Mouse (Mus musculus) kidney, adult 2 months (tissue): ENCODE results near the gene Rin3. TPM values are rescaled to one million over a fixed set of nuclear protein-coding genes. Genes with fewer than 3 reads are reported as not detected.
"Not testable (repeated sequence)": the region's sequence is repeated elsewhere in the genome, so short reads cannot be mapped to it uniquely, and the experiment has no call there.

Experiments used
- DNase-seq: peaks from one replicate; pipeline ENCODE4 v3.0.0; 2021
- H3K27ac ChIP-seq: fragments of 200-500 bp; 2 replicates; pipeline ENCODE4 v1.5.1; 2012; ENCODE audit warnings: low read depth, low read length, control low read depth, inconsistent platforms; ENCODE audit not compliant: insufficient read depth
- H3K27me3 ChIP-seq: fragments of 200-500 bp; replicated peaks from 2 replicates; pipeline ENCODE4 v1.6.1; 2012; ENCODE audit warnings: mild to moderate bottlenecking, moderate library complexity, low read length, inconsistent platforms; ENCODE audit not compliant: control insufficient read depth, insufficient read depth
- H3K36me3 ChIP-seq: fragments of 200-500 bp; 2 replicates; pipeline ENCODE4 v1.6.1; 2012; ENCODE audit warnings: mild to moderate bottlenecking, moderate library complexity, low read length, inconsistent platforms; ENCODE audit not compliant: control insufficient read depth, insufficient read depth
- H3K4me1 ChIP-seq: fragments of 200-500 bp; 2 replicates; pipeline ENCODE4 v1.6.1; 2011; ENCODE audit warnings: low read length; ENCODE audit not compliant: control insufficient read depth, insufficient read depth
- H3K4me3 ChIP-seq: fragments of 200-500 bp; 2 replicates; pipeline ENCODE4 v1.5.1; 2011; ENCODE audit warnings: mild to moderate bottlenecking, low read depth, low read length, control low read depth; ENCODE audit not compliant: insufficient read depth
- CTCF ChIP-seq: fragments of 200-500 bp; conservative IDR thresholded peaks from 2 replicates; pipeline ENCODE4 v1.5.1; 2011; ENCODE audit warnings: low read depth, mild to moderate bottlenecking, control low read depth, low read length, moderate library complexity, mixed read lengths; ENCODE audit not compliant: insufficient read depth, insufficient read length
- POLR2A ChIP-seq: fragments of 200-500 bp; IDR thresholded peaks from one replicate; pipeline ENCODE4 v1.6.1; 2011; ENCODE audit warnings: low read depth, low read length, control low read depth
- WGBS: fragments of 180-500 bp; shearing (Covaris S2); methylation state at CpG from one replicate; pipeline ENCODE4 v1.1.7; 2018; 5-methylcytosine and 5-hydroxymethylcytosine counted together
- polyA plus RNA-seq: library from polyadenylated mRNA; depleted of rRNA; stranded (reverse); fragments of >200 nt; gene quantifications from 2 replicates; pipeline ENCODE4 v1.2.3, GENCODE M21; 2012

Rin3 gene
- polyA plus RNA-seq, 1 experiment: 15.4 TPM

DNA sequence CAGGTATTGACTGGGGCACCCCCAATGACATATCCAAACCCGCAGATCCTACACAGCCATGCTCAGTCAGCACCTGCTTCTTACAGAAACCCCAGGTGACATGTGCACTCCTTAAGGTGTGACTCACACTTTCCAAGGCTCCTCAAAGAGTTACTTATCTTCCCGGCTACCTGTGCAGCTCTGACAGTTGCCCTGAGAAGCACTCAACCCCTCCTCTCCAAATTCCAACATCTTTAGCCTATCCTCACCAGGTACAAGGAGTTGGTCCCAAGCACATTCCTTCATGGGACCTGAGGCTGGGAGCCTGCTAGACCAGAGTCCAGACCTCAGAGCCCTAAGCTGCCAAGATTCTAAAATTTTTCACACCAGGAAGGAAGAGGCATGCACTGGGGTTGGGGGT, 20.0 kb upstream of the Rin3 start:
- Histone ChIP-seq H3K36me3 (no peaks in the 10 kb centered on the region), H3K27ac (no peak overlapping the region), H3K27me3 (no peaks in the 10 kb centered on the region), H3K4me1 (peaks cover 4% of the 10 kb centered on the region; the same call in 1 of the 2 replicates), H3K4me3 (no peak overlapping the region)
- no peak for TF ChIP-seq CTCF
- no peak for TF ChIP-seq POLR2A
- no peak for DNase-seq
- 99% methylated on average over 2 of the region's 2 CpGs for WGBS

DNA sequence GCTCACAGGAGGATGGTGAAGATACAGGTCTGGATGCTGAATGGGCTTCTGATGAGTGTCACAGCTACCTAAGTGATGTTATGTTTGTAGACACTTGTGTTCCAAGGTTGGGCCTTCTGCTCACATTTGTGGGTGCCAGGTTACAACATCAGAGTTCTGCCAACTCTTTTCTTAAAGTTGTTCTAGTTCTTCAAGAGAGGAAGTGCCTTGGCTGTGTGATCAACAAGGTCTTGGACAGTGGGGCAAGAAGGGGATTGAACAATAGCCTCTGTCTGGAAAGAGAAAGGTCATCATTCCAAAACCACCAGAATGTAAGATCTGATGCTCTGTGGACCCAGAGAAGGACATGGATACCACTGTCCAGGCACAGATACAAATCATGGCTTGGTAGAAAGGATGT, 19.6 kb upstream of the Rin3 start:
- DNase-seq: no peak
- Histone ChIP-seq H3K4me3 (no peak overlapping the region), H3K27ac (no peak overlapping the region), H3K27me3 (no peaks in the 10 kb centered on the region), H3K4me1 (peaks cover 4% of the 10 kb centered on the region; the same call in 1 of the 2 replicates), H3K36me3 (no peaks in the 10 kb centered on the region)
- TF ChIP-seq CTCF: no peak
- no peak for TF ChIP-seq POLR2A

DNA sequence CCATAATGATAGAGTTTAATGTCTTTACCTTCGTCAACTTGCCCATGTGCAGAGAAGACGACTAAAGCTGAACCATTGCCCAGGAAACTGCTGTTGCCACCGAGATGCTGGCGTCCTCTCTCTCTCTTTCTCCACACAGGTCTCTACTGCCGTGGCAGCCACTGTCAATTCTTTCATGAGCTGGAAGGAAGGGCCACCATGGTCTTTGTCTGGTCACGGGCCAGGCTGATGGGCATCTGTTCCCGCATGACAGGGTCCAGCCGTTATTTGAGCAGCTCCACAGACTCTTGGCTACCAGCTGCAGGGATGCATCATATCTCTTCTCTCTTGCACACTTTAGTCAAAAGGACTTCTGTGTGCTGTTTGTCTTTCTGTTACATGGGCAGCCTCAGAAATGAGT, 16.4 kb upstream of the Rin3 start:
- Histone ChIP-seq H3K4me3 (no peak overlapping the region), H3K36me3 (no peaks in the 10 kb centered on the region), H3K27me3 (no peaks in the 10 kb centered on the region), H3K4me1 (peaks cover 11% of the 10 kb centered on the region; the same call in 1 of the 2 replicates), H3K27ac (no peak overlapping the region)
- no peak for TF ChIP-seq POLR2A
- no peak for TF ChIP-seq CTCF
- no peak for DNase-seq
- 83% methylated on average over 8 of the region's 8 CpGs for WGBS

DNA sequence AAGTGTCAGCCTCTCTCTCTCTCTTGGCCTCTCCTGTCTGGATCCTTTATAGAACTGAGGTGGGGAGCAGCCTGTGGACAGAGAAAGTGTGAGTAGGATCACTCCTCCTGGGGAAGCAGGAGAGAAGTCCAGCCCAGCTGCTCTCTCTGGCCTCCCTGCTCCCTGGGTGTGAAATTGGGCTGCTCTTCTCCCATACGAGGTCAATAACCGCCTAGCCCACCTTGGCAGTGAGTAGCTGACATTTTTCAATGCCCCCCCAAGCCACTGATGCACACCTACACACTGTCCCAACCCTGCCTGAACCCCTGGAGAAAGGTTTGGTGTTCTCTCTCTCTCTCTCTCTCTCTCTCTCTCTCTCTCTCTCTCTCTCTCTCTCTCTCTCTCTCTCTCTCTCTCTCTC, 13.7 kb upstream of the Rin3 start:
- DNase-seq: no peak
- TF ChIP-seq POLR2A: no peak
- no peak for TF ChIP-seq CTCF
- 58% methylated on average over 2 of the region's 2 CpGs for WGBS

DNA sequence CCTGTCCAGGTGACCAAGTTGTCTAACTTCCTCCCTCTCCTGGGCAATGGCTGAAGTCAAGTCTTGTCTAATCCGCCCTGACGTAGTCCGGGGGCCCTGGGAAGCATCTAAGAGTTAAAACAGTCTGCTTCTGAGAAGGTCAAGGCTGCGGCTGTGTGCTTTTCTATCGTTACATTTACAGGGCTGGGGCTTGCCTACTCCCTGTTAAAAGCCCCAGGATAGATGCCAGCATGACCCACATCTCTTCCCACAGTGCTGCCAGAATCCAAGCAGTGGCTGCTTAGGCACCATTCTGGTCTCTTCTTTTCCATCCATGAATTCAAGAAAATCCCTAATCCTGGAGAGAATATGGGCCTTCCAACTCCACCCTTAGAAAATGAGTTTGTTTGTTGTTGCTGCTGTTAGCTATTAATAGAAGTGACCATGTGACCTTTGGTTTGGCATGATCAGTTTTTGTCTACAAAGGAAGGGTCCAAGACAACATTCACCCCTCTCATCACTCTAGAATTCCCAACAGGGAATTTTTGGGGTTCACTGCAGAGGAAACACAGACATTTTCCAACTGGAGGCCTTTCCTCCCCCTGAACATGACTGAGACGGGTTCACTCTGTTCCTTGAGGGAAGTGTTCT, 12.0 kb upstream of the Rin3 start:
- Histone ChIP-seq H3K4me3 (no peak overlapping the region), H3K36me3 (no peaks in the 10 kb centered on the region), H3K27me3 (no peaks in the 10 kb centered on the region), H3K4me1 (peaks cover 12% of the 10 kb centered on the region; the same call in 1 of the 2 replicates), H3K27ac (peak overlapping the region; percentile 83)
- 74% methylated on average over 6 of the region's 6 CpGs for WGBS
- TF ChIP-seq POLR2A (no peak), CTCF (no peak)
- DNase-seq: peak; percentile 60

More for the DNA sequence above, 13.7 kb upstream of the Rin3 start:
- Histone ChIP-seq H3K4me3 (no peak overlapping the region), H3K4me1 (peaks cover 9% of the 10 kb centered on the region; the same call in 1 of the 2 replicates), H3K27ac (no peak overlapping the region), H3K27me3 (no peaks in the 10 kb centered on the region), H3K36me3 (no peaks in the 10 kb centered on the region)

DNA sequence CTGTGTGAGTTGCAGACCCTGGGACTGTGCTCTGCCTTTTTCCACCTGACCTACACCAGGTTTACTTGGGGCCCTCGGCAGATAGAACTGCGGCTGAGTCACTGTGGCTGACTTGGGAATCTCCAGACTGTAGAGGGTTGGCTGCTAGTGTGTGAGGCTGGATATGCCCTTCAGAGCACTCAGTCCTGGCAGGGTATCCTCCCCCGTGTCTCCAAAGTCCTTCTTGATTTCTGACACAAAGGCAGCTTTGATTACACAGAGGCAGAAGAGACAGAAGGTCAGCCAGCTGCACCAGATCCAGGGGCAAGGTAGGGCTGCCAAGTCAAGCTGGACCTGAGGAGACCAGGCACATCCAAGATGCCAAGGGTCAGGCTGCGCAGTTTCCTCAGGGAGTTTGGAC, 11.4 kb upstream of the Rin3 start:
- Histone ChIP-seq H3K27me3 (no peaks in the 10 kb centered on the region), H3K36me3 (no peaks in the 10 kb centered on the region), H3K4me1 (peaks cover 13% of the 10 kb centered on the region; the same call in 1 of the 2 replicates), H3K27ac (peak overlapping the region; percentile 83), H3K4me3 (no peak overlapping the region)
- 37% methylated on average over 4 of the region's 4 CpGs for WGBS
- no peak for TF ChIP-seq POLR2A
- no peak for TF ChIP-seq CTCF
- peak; percentile 93 for DNase-seq

DNA sequence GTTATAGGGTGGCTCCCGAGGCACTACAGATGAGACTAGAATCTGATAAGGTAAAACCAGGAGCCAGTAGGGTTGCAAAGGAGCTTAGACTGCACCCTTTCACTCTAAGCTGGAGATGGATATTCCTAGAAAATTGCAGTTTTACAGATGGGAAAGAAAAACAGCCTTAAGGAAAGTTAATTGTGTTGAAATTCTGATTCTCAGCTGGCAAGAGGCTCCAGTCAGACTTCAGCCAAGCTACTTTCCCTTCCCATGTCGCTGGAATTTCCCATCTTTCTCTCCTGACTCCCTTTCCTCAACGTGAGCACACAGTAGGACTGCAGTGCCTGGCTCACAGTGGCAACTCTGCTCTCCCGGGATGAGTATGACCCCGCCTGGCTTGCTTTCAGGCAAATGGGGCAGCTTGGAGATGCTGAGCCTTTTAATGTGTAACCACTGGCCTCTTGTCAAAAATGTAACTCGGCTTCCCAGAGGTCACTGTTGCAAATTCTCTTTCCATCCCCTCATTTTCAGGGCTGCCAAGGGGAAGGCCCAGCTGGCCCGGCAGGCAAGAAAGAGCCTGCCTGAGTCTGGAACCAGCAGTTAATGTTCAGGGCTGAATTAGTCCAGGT, 6.9 kb upstream of the Rin3 start:
- Histone ChIP-seq H3K36me3 (no peaks in the 10 kb centered on the region), H3K27me3 (no peaks in the 10 kb centered on the region), H3K4me3 (no peak overlapping the region), H3K4me1 (peaks cover 13% of the 10 kb centered on the region; the same call in 1 of the 2 replicates), H3K27ac (peak overlapping the region; percentile 66; the same call in 1 of the 2 replicates)
- TF ChIP-seq CTCF (no peak), POLR2A (no peak)
- WGBS: 30% methylated on average over 7 of the region's 7 CpGs
- peak; percentile 96 for DNase-seq

DNA sequence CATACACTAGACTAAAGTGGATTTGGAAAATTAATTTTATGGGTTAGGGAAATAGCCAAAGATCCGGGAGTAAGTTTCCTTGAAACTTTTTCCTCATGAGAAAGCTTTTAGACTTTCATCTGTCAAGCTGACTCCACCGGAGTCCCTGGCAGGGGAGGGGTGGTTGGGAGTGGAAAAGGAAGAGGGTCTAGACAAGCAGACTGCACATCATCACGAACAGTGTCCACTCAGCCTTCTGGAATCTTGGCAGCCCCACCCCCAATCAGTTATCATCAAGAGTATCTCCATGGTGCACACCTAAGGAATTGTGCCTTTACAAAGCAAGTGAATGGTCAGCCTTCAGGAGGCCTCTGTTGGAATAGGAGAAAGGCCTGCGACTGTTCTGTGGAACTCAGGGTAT, 2.6 kb upstream of the Rin3 start:
- H3K27ac ChIP-seq, DNase-seq, H3K4me3 ChIP-seq, H3K36me3 ChIP-seq, H3K27me3 ChIP-seq: not testable (repeated sequence)
- WGBS: 81% methylated on average over 4 of the region's 4 CpGs
- peaks cover 22% of the 10 kb centered on the region for H3K4me1 ChIP-seq
